Mouse (Mus musculus) mouse embryonic stem cell (cell line): ENCODE measurements around the gene Tubb5.
"Not testable (repeated sequence)": the region's sequence is repeated elsewhere in the genome, so short reads cannot be mapped to it uniquely, and the experiment has no call there.

Experiments
- in situ Hi-C, 2 experiments: fragments of 300-500 bp; cut with MboI; formaldehyde crosslinking; loops; 1 replicate in 1 of 2; 3 replicates in 1 of 2; pipeline ENCODE4 v1.14.3; 2019 to 2020; ENCODE audit warnings: low sequenced_read_pairs in 2 of 2, low pct_unique_long_range_greater_than_20kb in 1 of 2, mixed read lengths in 1 of 2; ENCODE audit not compliant: unreplicated experiment in 1 of 2

The Tubb5 gene

GRCm38 (mm10) chr17:35865481-35866280, 27.6 kb upstream of the Tubb5 start, which contains the start of gene Ppp1r18:
TSS of gene Ppp1r18 (plus strand) at chr17:35865593.
- in situ Hi-C loops, result loop anchor here in 1 of 2 experiments (5.0 kb wide), 1 partner anchor 38 kb away; no protein-coding TSS in a partner anchor

GRCm38 (mm10) chr17:35864832-35865353, 26.8 kb upstream of the Tubb5 start:
- in situ Hi-C loops, result loop anchor here in 1 of 2 experiments (5.0 kb wide), 1 partner anchor 38 kb away; no protein-coding TSS in a partner anchor

GRCm38 (mm10) chr17:35861198-35861857, 23.2 kb upstream of the Tubb5 start, which contains the start of gene Nrm:
TSS of gene Nrm (plus strand) at chr17:35861318.
- in situ Hi-C loops, result no loop called here

- in situ Hi-C loops, result no loop called here
These were observed 22.7 kb upstream of the Tubb5 start for GRCm38 (mm10) chr17:35860831-35861197.

- in situ Hi-C loops, result no loop called here
These were observed 21.7 kb upstream of the Tubb5 start for GRCm38 (mm10) chr17:35859835-35860234.

GRCm38 (mm10) chr17:35859371-35859770, 21.3 kb upstream of the Tubb5 start:
- in situ Hi-C loops, result no loop called here

- in situ Hi-C loops, result no loop called here
These were observed 12.9 kb upstream of the Tubb5 start for GRCm38 (mm10) chr17:35850974-35851373.

- in situ Hi-C loops, result no loop called here
These were observed 10.0 kb upstream of the Tubb5 start for GRCm38 (mm10) chr17:35848112-35848511.

GRCm38 (mm10) chr17:35843514-35843913, 5.4 kb upstream of the Tubb5 start:
- in situ Hi-C loops, result no loop called here

GRCm38 (mm10) chr17:35842006-35842405, 3.9 kb upstream of the Tubb5 start:
- in situ Hi-C loops, result no loop called here

GRCm38 (mm10) chr17:35841076-35841950, 3.2 kb upstream of the Tubb5 start, which contains the start of gene Mdc1:
TSS of gene Mdc1 (plus strand) at chr17:35841515.
- in situ Hi-C loops, result no loop called here

GRCm38 (mm10) chr17:35840561-35840960, 2.5 kb upstream of the Tubb5 start:
- in situ Hi-C loops, result no loop called here

- in situ Hi-C loops, result not testable (repeated sequence)
These were observed 896 bp upstream of the Tubb5 start for GRCm38 (mm10) chr17:35839002-35839401.

GRCm38 (mm10) chr17:35838570-35838969, 464 bp upstream of the Tubb5 start:
- in situ Hi-C loops, result no loop called here

GRCm38 (mm10) chr17:35837487-35837886, 619 bp downstream of the Tubb5 start:
- in situ Hi-C loops, result no loop called here

- in situ Hi-C loops, result no loop called here
These were observed 1.1 kb downstream of the Tubb5 start for GRCm38 (mm10) chr17:35836991-35837422.

- in situ Hi-C loops, result no loop called here
These were observed 1.7 kb downstream of the Tubb5 start for GRCm38 (mm10) chr17:35836178-35836965.
